Mouse (Mus musculus): ENCODE measurements around the gene Klhdc7a. TPM values are rescaled to one million over a fixed set of nuclear protein-coding genes. Genes with fewer than 3 reads are reported as not detected.
"Not testable (repeated sequence)": the region's sequence is repeated elsewhere in the genome, so short reads cannot be mapped to it uniquely, and the experiment has no call there.

The Klhdc7a gene
- polyA plus RNA-seq, 1 experiment from 2014 or later = 1.1 TPM

DNA sequence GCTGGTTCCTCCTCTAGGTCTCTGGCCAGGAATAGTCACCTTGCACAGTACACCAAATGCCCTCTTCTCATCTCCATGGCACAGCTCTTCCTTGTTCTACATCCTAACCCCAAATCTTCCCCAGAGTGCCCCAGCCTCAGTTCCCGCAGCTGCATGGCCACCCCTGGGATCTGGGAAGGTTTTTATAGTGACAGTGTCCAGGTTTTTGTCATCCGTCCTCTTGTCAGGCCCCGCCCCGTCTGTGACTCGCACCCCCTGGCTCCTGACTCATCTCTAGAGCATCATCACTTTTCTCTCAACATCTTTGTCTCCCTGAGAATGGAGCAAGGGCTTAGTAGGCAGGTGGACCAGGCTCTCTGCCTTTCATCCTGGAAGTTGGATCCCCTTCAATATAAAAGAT is 3.9 kb downstream of the Klhdc7a start:
- no peak overlapping the region for H3K4me2 ChIP-seq (ENCODE audit: low read depth, low read length)
- no peaks in the 10 kb centered on the region for H3K27me3 ChIP-seq (ENCODE audit: control insufficient read depth, insufficient read depth, low read depth, low read length)
- H3K27ac ChIP-seq (ENCODE audit: low read length) = no peak overlapping the region
- ATAC-seq (ENCODE audit: low read depth) = no peak
- H3K36me3 ChIP-seq (ENCODE audit: control insufficient read depth, insufficient read depth, low read length) = no peaks in the 10 kb centered on the region
- 82% methylated on average over 5 of the region's 5 CpGs for WGBS
- no peak overlapping the region for H3K9ac ChIP-seq (ENCODE audit: low read length)
- no peaks in the 10 kb centered on the region for H3K9me3 ChIP-seq (ENCODE audit: control insufficient read depth, low read length)
- peaks cover 14% of the 10 kb centered on the region for H3K4me1 ChIP-seq (replicated peaks; ENCODE audit: control insufficient read depth, insufficient read depth, low read length)
- no peak overlapping the region for H3K4me3 ChIP-seq (ENCODE audit: low read length)

DNA sequence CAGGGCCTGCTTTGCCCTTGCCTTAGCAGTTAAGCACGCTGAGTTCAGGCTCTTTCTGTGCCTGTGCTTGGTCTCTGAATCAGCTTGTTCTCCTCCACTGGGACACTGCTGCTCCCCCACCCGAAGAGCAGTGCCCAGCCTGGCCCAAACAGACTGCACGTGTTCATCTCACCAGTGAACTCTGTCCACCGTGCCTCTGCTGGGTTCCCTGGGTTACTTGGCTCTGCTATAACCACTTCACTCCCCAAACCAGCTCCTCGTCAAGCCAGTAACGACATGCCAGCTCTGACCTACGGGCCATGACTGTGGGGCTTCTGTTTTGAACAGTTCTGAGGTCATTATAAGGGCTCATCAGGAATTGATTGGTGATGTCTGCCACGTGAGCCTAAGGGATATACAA is 4.8 kb downstream of the Klhdc7a start:
- Histone ChIP-seq H3K9ac (ENCODE audit: low read length) (no peak overlapping the region), H3K36me3 (ENCODE audit: control insufficient read depth, insufficient read depth, low read length) (no peaks in the 10 kb centered on the region), H3K27me3 (ENCODE audit: control insufficient read depth, insufficient read depth, low read depth, low read length) (no peaks in the 10 kb centered on the region), H3K9me3 (ENCODE audit: control insufficient read depth, low read length) (no peaks in the 10 kb centered on the region), H3K4me1 (replicated peaks; ENCODE audit: control insufficient read depth, insufficient read depth, low read length) (peaks cover 12% of the 10 kb centered on the region), H3K4me2 (ENCODE audit: low read depth, low read length) (no peak overlapping the region), H3K27ac (ENCODE audit: low read length) (no peak overlapping the region), H3K4me3 (ENCODE audit: low read length) (no peak overlapping the region)
- ATAC-seq (ENCODE audit: low read depth) = no peak
- 42% methylated on average over 8 of the region's 8 CpGs for WGBS

DNA sequence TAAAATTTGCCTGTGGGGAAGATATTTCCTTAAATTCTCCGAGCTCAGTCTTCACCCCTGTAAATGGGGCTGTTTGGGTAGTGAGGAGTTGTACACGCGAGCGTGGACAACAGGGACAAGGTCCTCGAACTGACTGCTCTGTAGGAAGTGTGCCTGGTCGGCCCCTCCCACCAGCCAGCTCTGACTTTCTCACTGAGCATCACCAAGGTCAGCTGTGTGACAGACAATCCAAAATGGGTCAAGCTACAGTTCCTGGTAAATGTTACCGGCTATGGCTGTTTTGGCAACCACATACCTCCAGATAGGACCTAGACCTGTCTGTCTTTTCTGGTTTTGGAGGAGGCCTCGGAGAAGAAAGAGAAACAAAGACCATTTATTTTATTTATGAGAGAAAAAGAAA is 6.0 kb downstream of the Klhdc7a start:
- Histone ChIP-seq H3K27ac (ENCODE audit: low read length) (no peak overlapping the region), H3K9ac (ENCODE audit: low read length) (no peak overlapping the region), H3K9me3 (ENCODE audit: control insufficient read depth, low read length) (no peaks in the 10 kb centered on the region), H3K4me1 (replicated peaks; ENCODE audit: control insufficient read depth, insufficient read depth, low read length) (peaks cover 4% of the 10 kb centered on the region), H3K36me3 (ENCODE audit: control insufficient read depth, insufficient read depth, low read length) (no peaks in the 10 kb centered on the region), H3K4me2 (ENCODE audit: low read depth, low read length) (no peak overlapping the region), H3K27me3 (ENCODE audit: control insufficient read depth, insufficient read depth, low read depth, low read length) (no peaks in the 10 kb centered on the region), H3K4me3 (ENCODE audit: low read length) (no peak overlapping the region)
- ATAC-seq (ENCODE audit: low read depth) = no peak
- 87% methylated on average over 8 of the region's 8 CpGs for WGBS

DNA sequence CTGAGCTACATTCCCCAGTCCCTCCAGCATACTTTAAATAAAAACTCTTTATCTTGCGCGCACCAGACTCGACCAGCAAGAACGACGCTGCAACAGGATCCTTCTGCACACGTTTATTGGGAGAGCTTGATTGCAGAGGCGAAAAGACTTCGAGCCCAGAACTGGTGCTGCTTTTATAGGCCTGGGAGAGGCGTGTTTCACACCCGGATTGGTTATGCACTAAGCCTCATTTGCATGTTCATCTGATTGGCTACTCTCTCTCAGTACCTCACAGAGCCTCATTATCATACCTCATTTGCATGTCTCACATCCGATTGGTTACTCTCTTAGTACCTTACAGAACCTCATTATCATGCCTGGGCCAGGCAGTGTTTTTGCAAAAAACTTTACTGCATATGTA is 6.5 kb downstream of the Klhdc7a start:
- not testable (repeated sequence) for H3K4me2 ChIP-seq (ENCODE audit: low read depth, low read length); H3K4me1 ChIP-seq (replicated peaks; ENCODE audit: control insufficient read depth, insufficient read depth, low read length); H3K36me3 ChIP-seq (ENCODE audit: control insufficient read depth, insufficient read depth, low read length); ATAC-seq (ENCODE audit: low read depth); H3K9ac ChIP-seq (ENCODE audit: low read length); H3K27me3 ChIP-seq (ENCODE audit: control insufficient read depth, insufficient read depth, low read depth, low read length); H3K9me3 ChIP-seq (ENCODE audit: control insufficient read depth, low read length); H3K4me3 ChIP-seq (ENCODE audit: low read length); H3K27ac ChIP-seq (ENCODE audit: low read length)
- WGBS = 81% methylated on average over 11 of the region's 11 CpGs

DNA sequence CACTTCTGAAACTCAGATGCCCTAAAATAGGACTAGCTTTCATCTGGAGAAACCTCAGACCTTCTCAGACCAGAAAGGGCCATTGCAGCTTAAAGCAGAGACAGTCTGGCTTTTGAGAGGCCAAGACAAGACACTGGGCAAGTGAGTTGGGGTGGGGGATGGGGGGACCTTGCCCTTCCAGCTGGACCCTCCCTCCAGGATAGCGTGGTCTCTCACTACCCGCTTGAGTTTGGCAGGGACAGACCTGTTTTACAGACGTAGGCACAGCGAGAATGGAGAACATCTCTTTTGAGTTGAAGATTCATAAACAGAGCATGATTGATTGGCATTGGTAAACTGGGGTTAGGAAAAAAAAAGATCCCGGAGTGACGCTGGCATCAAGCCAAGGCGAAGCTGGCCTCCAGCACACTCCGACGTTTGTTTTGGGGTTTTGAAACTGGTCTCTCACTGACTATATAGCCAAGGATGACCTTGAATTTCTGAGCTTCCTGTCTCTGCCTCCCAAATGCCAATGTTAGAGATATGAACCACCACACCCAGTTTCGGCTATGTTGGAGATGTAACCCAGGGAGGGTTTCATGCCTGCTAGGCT is 7.0 kb downstream of the Klhdc7a start:
- 55% methylated on average over 10 of the region's 10 CpGs for WGBS
- no peak overlapping the region for H3K4me3 ChIP-seq (ENCODE audit: low read length)
- no peaks in the 10 kb centered on the region for H3K36me3 ChIP-seq (ENCODE audit: control insufficient read depth, insufficient read depth, low read length)
- no peak for ATAC-seq (ENCODE audit: low read depth)
- H3K4me1 ChIP-seq (replicated peaks; ENCODE audit: control insufficient read depth, insufficient read depth, low read length) = peaks cover 4% of the 10 kb centered on the region
- no peak overlapping the region for H3K4me2 ChIP-seq (ENCODE audit: low read depth, low read length)
- no peak overlapping the region for H3K9ac ChIP-seq (ENCODE audit: low read length)
- H3K9me3 ChIP-seq (ENCODE audit: control insufficient read depth, low read length) = no peaks in the 10 kb centered on the region
- no peak overlapping the region for H3K27ac ChIP-seq (ENCODE audit: low read length)
- no peaks in the 10 kb centered on the region for H3K27me3 ChIP-seq (ENCODE audit: control insufficient read depth, insufficient read depth, low read depth, low read length)

DNA sequence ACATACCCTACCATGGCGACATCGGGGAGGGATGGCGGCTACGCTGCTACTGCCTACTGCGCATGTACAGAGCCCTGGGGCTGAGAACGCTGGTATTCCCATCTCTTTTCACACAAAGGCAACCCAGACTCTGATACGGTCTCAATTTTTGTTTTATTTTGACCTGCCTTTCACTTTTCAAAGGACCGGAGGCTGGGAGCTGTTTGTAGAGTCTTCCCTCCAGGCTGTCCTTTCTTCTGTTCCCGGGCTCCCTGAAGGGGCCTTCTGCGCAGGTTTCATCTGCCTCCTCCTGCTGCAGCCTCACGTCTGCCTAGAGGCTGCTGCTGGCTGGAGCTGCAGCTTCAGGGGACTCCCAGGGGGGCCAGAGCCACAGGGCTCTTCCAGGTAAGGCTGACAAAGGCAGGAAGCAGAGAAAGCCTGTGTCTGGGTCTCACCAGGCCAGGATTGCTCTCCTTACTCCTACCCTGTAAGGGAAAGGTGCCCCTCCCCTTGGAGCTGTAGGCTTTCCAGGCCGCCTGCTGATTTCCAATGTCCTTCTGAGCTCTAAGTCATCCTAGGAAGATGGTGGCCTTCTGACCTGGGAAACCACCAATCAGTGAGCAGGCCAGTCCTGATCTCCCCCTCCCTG is 7.6 kb downstream of the Klhdc7a start:
- no peaks in the 10 kb centered on the region for H3K36me3 ChIP-seq (ENCODE audit: control insufficient read depth, insufficient read depth, low read length)
- ATAC-seq (ENCODE audit: low read depth) = no peak
- 74% methylated on average over 12 of the region's 12 CpGs for WGBS
- no peak overlapping the region for H3K4me2 ChIP-seq (ENCODE audit: low read depth, low read length)
- H3K4me1 ChIP-seq (replicated peaks; ENCODE audit: control insufficient read depth, insufficient read depth, low read length) = peaks cover 4% of the 10 kb centered on the region
- H3K27ac ChIP-seq (ENCODE audit: low read length) = no peak overlapping the region
- H3K27me3 ChIP-seq (ENCODE audit: control insufficient read depth, insufficient read depth, low read depth, low read length) = no peaks in the 10 kb centered on the region
- H3K9ac ChIP-seq (ENCODE audit: low read length) = no peak overlapping the region
- H3K9me3 ChIP-seq (ENCODE audit: control insufficient read depth, low read length) = no peaks in the 10 kb centered on the region
- no peak overlapping the region for H3K4me3 ChIP-seq (ENCODE audit: low read length)

DNA sequence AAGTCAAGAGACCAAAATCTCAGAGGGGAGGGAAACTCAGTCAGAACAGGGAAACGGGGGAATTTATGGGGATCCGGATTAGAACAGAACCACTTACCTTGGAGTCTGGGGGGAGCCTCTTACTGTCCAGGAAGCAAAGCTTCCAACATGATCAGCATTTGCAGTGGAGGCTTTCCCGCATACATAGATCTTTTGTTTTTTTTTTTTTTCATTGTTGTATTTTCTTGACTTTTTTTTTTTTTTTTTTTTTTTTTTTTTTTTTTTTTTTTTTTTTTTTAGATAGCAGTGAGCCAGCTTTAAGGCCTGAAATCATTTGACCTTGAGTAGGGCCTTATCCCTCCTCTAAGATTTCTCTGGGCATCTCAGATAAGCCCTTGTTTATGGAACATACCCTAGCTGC is 8.6 kb downstream of the Klhdc7a start:
- Histone ChIP-seq H3K27me3 (ENCODE audit: control insufficient read depth, insufficient read depth, low read depth, low read length) (no peaks in the 10 kb centered on the region), H3K4me1 (replicated peaks; ENCODE audit: control insufficient read depth, insufficient read depth, low read length) (peaks cover 4% of the 10 kb centered on the region), H3K9ac (ENCODE audit: low read length) (no peak overlapping the region), H3K36me3 (ENCODE audit: control insufficient read depth, insufficient read depth, low read length) (no peaks in the 10 kb centered on the region), H3K27ac (ENCODE audit: low read length) (no peak overlapping the region), H3K9me3 (ENCODE audit: control insufficient read depth, low read length) (no peaks in the 10 kb centered on the region), H3K4me3 (ENCODE audit: low read length) (no peak overlapping the region), H3K4me2 (ENCODE audit: low read depth, low read length) (no peak overlapping the region)
- no peak for ATAC-seq (ENCODE audit: low read depth)
- 86% methylated on average over 3 of the region's 3 CpGs for WGBS

DNA sequence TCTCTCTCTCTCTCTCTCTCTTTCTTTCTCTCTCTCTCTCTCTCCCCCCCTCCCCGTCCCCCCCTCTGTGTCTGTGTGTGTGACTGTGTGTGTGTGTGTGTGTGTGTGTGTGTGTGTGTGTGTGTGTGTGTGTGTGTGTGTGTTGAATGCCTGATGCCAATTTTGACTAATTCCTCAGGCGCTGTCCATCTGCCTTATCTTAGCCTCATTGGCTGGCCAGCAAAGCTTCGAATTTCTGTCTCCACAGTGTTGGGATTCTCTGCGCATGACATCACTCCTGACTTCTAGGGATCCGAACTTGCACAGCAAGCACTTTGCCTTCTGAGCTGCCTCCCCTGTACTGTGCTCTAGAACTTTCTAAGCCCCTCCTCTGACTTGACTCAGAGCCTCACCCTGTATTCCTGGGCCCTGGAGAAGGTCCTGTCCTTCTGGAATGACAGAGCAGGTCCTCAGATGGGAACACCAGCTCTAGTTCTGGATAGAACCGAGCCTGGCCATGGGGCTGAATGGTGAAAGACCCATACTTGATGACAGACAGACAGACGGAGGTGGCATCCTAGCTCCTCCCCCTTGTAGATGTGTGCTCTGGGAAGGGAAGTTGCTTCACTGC is 16.8 kb downstream of the Klhdc7a start:
- H3K27ac ChIP-seq (ENCODE audit: low read length) = no peak overlapping the region
- no peak overlapping the region for H3K4me2 ChIP-seq (ENCODE audit: low read depth, low read length)
- no peaks in the 10 kb centered on the region for H3K9me3 ChIP-seq (ENCODE audit: control insufficient read depth, low read length)
- H3K9ac ChIP-seq (ENCODE audit: low read length) = no peak overlapping the region
- 43% methylated on average over 6 of the region's 7 CpGs for WGBS
- no peaks in the 10 kb centered on the region; the same call in 1 of the 2 replicates for H3K4me1 ChIP-seq (replicated peaks; ENCODE audit: control insufficient read depth, insufficient read depth, low read length)
- ATAC-seq (ENCODE audit: low read depth) = 0 out of 2 replicates have a peak, but pooled peaks have one; percentile 47
- H3K36me3 ChIP-seq (ENCODE audit: control insufficient read depth, insufficient read depth, low read length) = no peaks in the 10 kb centered on the region
- H3K27me3 ChIP-seq (ENCODE audit: control insufficient read depth, insufficient read depth, low read depth, low read length) = no peaks in the 10 kb centered on the region
- no peak overlapping the region for H3K4me3 ChIP-seq (ENCODE audit: low read length)

DNA sequence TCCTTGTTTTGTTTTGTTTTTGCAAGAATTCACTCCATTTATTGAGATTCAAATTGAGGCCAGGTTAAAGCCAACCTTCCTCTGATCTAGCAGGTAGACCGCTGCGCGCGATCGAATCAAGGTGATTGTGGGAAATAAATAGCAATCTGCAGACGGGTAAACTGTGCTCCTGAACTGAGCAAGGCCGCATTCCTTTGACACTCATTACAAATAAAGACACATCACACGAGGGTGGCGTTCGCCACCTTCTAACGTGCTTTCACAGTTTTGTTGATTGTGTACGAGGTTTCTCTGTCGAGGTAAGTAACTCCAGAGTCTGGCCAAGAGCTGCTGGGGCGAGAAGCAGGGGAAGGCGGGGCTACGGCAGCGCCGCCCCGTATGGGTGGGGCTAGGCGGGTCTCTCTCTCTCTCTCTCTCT is 17.4 kb downstream of the Klhdc7a start:
- 2% methylated on average over 20 of the region's 20 CpGs for WGBS
- Histone ChIP-seq H3K4me1 (replicated peaks; ENCODE audit: control insufficient read depth, insufficient read depth, low read length) (no peaks in the 10 kb centered on the region; the same call in 1 of the 2 replicates), H3K4me3 (ENCODE audit: low read length) (peak overlapping the region; percentile 34; the same call in 1 of the 2 replicates), H3K27me3 (ENCODE audit: control insufficient read depth, insufficient read depth, low read depth, low read length) (no peaks in the 10 kb centered on the region), H3K9me3 (ENCODE audit: control insufficient read depth, low read length) (no peaks in the 10 kb centered on the region), H3K4me2 (ENCODE audit: low read depth, low read length) (peak overlapping the region; percentile 59), H3K27ac (ENCODE audit: low read length) (no peak overlapping the region), H3K9ac (ENCODE audit: low read length) (0 out of 2 replicates have a peak overlapping the region, but pooled peaks have one; percentile 13), H3K36me3 (ENCODE audit: control insufficient read depth, insufficient read depth, low read length) (no peaks in the 10 kb centered on the region)
- ATAC-seq (ENCODE audit: low read depth) = 0 out of 2 replicates have a peak, but pooled peaks have one; percentile 52

All from lung, embryonic 16.5 days (tissue).